Mouse (Mus musculus) c-Kit-positive CD71-positive TER-119-positive erythroid progenitor cells, embryonic 14.5 days (primary cell): Measurements from ENCODE around the gene Nek2.

ENCODE experiments used
- DNase-seq: peaks from one replicate; pipeline ENCODE4 v3.0.0-alpha.2; 2013; ENCODE audit warnings: low spot score

Gene Nek2

GRCm38 (mm10) chr1:191821326-191822091 is at the start of gene Nek2:
Gene Nek2 (plus strand): TSS chr1:191821444.
- DNase-seq, result peak; percentile 98

- DNase-seq, result no peak
Observed at GRCm38 (mm10) chr1:191774106-191774505, 47.1 kb upstream of the Nek2 start.

GRCm38 (mm10) chr1:191775116-191775515 is 46.1 kb upstream of the Nek2 start:
- no peak for DNase-seq

- no peak for DNase-seq
Observed at GRCm38 (mm10) chr1:191777521-191777920, 43.7 kb upstream of the Nek2 start.

GRCm38 (mm10) chr1:191780470-191780869 is 40.8 kb upstream of the Nek2 start:
- no peak for DNase-seq

GRCm38 (mm10) chr1:191785108-191785507 is 36.1 kb upstream of the Nek2 start:
- no peak for DNase-seq

GRCm38 (mm10) chr1:191786255-191786654 is 35.0 kb upstream of the Nek2 start:
- no peak for DNase-seq

GRCm38 (mm10) chr1:191787379-191787778 is 33.9 kb upstream of the Nek2 start:
- no peak for DNase-seq

- no peak for DNase-seq
Observed at GRCm38 (mm10) chr1:191792991-191793390, 28.3 kb upstream of the Nek2 start.

- no peak for DNase-seq
Observed at GRCm38 (mm10) chr1:191793888-191794532, 27.2 kb upstream of the Nek2 start.

GRCm38 (mm10) chr1:191796238-191796896 is 24.9 kb upstream of the Nek2 start:
- no peak for DNase-seq

GRCm38 (mm10) chr1:191802093-191802819 is 19.0 kb upstream of the Nek2 start:
- DNase-seq, result no peak

- DNase-seq, result no peak
Observed at GRCm38 (mm10) chr1:191802820-191803655, 18.2 kb upstream of the Nek2 start.

- DNase-seq, result no peak
Observed at GRCm38 (mm10) chr1:191804747-191805146, 16.5 kb upstream of the Nek2 start.

GRCm38 (mm10) chr1:191805788-191806187 is 15.5 kb upstream of the Nek2 start:
- no peak for DNase-seq

- no peak for DNase-seq
Observed at GRCm38 (mm10) chr1:191806740-191807139, 14.5 kb upstream of the Nek2 start.

- no peak for DNase-seq
Observed at GRCm38 (mm10) chr1:191807979-191808378, 13.3 kb upstream of the Nek2 start.

- no peak for DNase-seq
Observed at GRCm38 (mm10) chr1:191808688-191809223, 12.5 kb upstream of the Nek2 start.

- no peak for DNase-seq
Observed at GRCm38 (mm10) chr1:191811774-191812173, 9.5 kb upstream of the Nek2 start.

- DNase-seq, result no peak
Observed at GRCm38 (mm10) chr1:191812949-191813691, 8.1 kb upstream of the Nek2 start.
